Mouse (Mus musculus): ENCODE results near the gene Dhdh. TPM values are rescaled to one million over a fixed set of nuclear protein-coding genes. Genes with fewer than 3 reads are reported as not detected.

Gene Dhdh
- total RNA-seq, 2 experiments from 2014 or later = 2.6 to 3.2 TPM

GRCm38 (mm10) chr7:45456721-45457203 is 31.8 kb downstream of the Dhdh start:
- intact Hi-C loops (cut with DNase I) = no loop called here
- DNase-seq = no peak

GRCm38 (mm10) chr7:45455932-45456696 is 32.5 kb downstream of the Dhdh start:
- intact Hi-C loops (cut with DNase I) = no loop called here
- no peak for DNase-seq

- no peak for DNase-seq
- intact Hi-C loops (cut with DNase I) = no loop called here
Observed at GRCm38 (mm10) chr7:45454971-45455370, 33.6 kb downstream of the Dhdh start.

GRCm38 (mm10) chr7:45451344-45451982 is 37.1 kb downstream of the Dhdh start:
- intact Hi-C loops (cut with DNase I) = no loop called here

DNA sequence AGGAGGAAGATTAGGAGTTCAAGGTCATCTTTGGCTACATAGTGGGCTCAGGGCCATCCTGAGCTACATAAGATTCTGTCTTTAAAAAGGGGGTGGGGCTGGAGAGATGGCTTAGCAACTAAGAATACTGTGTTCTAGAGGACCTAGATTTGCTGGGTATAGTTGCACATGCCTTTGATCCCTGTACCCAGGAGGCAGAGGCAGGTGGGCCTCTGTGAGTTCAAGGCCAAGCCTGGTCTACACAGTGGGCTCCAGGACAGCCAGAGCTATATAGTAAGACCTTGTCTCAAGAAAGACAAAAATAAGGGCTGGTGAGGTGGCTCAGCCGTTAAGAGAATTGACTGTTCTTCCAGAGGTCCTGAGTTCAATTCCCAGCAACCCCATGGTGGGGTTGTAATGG is 38.6 kb downstream of the Dhdh start:
- no peak for DNase-seq
- intact Hi-C loops (cut with DNase I) = no loop called here

More at GRCm38 (mm10) chr7:45451344-45451982, 37.1 kb downstream of the Dhdh start:
- peak; percentile 87 for DNase-seq

DNA sequence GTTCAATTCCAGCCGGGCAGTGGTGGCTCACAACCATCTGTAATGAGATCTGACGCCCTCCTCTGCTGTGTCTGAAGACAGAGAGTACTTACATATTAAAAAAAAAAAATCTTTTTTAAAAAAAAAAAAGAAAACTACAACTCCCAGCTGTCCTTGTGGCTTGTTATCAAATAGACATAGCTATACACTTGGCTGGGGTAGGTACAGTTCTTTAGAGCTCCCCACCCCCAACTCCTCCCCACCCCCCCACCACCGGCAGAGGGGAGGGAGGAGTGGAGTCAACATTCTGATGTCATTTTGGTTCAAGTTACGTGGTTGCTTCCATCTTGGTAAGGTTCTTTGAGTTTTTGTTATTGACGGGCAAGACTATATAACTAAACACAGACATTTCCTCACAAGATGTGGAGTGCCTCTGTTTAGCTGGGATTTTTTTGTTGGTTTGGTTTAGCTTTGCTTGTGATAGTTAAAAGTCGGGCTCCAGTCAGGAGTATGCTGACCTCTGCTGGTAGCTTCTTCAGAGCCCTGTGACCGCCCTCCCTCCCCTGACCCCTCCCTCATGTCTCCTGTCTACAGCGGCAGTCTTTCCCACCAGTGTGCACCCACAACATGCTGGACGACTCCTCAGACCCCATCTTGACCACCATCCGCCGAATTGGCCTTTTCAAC is 41.1 kb downstream of the Dhdh start:
- peak; percentile 50 for DNase-seq
- intact Hi-C loops (cut with DNase I) = no loop called here

- intact Hi-C loops (cut with DNase I) = no loop called here
- DNase-seq = no peak
Observed at GRCm38 (mm10) chr7:45446589-45446988, 42.0 kb downstream of the Dhdh start.

DNA sequence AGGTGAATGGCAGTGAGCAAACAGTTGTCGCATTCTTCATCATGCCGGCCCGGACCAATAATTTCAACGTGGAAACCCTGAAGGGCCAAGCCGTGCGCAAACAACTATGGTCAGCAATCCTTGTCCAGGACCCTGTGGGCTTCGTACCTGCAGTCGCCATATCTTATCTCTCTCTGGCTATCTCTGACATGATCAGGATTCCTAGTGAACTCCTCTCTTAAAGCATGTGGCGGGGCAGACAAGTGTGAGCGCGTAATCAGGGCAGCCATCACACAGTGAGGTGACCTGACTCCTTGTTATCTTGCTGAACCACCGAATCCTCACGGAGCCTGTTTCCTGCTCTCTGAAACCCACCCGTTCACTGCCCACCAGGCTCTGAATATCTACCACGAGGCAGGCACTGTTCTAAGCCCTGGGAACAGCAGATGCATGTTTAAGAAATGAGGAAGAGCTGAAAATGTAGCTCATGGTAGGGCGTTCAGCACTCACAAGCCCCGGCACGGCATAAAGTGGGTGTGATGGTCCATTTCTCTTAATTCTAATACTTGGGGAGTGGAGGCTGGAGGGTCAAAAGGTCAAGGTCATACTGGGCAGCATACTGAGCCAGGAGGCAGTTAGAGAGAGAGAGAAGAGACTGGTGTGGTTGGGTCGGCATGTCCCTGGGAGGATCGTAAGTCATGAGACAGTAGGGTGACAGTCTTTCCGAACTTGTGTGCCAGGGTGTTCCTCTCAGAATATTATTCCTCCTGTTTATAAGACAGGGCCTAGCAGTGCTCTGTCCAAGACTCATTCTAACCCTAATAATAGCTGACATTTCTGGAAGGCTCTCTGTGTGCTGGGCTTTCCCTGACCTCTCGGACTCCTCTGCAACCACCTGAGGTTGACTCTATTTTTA is 44.8 kb downstream of the Dhdh start:
- intact Hi-C loops (cut with DNase I) = no loop called here
- no peak for DNase-seq

GRCm38 (mm10) chr7:45437521-45438276 is 50.9 kb downstream of the Dhdh start, which contains the start of gene Ruvbl2:
Gene Ruvbl2 (minus strand): TSS chr7:45438096.
- no peak for DNase-seq
- intact Hi-C loops (cut with DNase I) = no loop called here

GRCm38 (mm10) chr7:45437046-45437445 is 51.6 kb downstream of the Dhdh start:
- no peak for DNase-seq
- intact Hi-C loops (cut with DNase I) = no loop called here

- intact Hi-C loops (cut with DNase I) = no loop called here
- DNase-seq = no peak
Observed at GRCm38 (mm10) chr7:45436444-45436843, 52.2 kb downstream of the Dhdh start.

GRCm38 (mm10) chr7:45435038-45435437 is 53.6 kb downstream of the Dhdh start:
- intact Hi-C loops (cut with DNase I) = no loop called here
- no peak for DNase-seq

DNA sequence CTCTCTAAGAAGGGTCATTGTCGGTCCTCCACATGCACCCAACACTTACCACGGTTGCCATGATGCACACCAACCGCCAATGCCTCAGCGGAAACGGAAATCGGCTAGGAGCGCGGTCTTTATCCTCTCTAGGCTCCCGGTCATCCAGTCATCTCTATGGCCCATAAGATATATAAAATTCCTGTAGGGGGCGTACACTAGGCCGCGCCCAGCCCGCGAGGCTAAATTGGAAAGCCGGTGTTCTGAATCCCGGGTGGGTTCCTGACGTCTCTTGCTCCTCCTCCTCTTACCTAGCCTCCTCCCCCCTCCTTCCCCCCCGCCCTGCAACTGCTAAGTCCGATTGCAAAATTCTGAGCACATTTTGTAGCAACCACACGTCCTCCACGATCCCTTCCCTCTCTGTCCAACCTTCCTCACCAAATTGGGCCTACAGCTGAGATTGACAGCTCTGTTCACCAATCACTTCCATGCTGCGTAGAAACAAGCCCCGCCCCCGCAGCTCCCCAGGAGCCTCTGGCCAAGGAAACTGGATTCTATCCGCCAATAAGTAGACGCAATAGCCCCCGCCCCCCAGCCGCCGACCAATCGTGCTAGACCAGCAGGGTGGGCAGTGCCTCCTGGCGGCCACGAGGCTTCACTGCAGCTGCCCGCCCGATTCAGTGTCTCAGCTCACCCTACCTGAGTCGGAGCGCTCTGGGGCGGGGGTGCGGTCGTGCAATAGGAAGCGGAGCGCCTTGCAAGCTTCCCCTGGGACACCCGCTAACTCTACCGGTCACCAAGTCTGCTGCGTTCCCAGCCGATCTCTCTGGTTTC is 54.2 kb downstream of the Dhdh start, which contains the start of gene Gys1:
Gene Gys1, plus strand, starts transcription at position 642 of the 813 bp plus-strand sequence.
- intact Hi-C loops (cut with DNase I) = no loop called here
- DNase-seq = peak; percentile 100

GRCm38 (mm10) chr7:45433835-45434202 is 54.8 kb downstream of the Dhdh start:
- intact Hi-C loops (cut with DNase I) = no loop called here
- no peak for DNase-seq

DNA sequence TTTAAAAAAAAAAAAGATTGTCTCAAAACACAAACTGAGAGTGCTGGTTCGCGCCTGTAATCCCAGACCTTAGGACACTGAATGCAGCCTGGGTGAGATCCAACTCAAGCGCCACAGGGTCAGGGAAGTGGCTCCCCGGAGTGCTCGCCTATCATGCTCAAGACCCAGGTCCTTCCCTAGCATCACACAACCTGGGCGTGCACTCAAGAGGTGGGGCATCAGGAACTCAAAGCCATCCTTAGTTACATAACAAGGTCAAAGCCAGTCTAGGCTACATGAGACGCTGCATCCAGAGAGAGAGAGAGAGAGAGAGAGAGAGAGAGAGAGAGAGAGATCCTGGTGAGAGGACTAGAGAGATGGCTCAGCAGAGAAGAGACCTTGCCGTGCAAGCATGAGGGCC is 62.0 kb downstream of the Dhdh start:
- DNase-seq = no peak
- intact Hi-C loops (cut with DNase I) = no loop called here

GRCm38 (mm10) chr7:45421194-45421593 is 67.4 kb downstream of the Dhdh start:
- no peak for DNase-seq

More at GRCm38 (mm10) chr7:45421194-45421593, 67.4 kb downstream of the Dhdh start:
- intact Hi-C loops (cut with DNase I) = no loop called here

Measured in left cerebral cortex, postnatal 4 days (tissue).